Mouse (Mus musculus) embryo, embryonic 11 days (tissue): ENCODE results near the gene Pgam1.
"Not testable (repeated sequence)": the region's sequence is repeated elsewhere in the genome, so short reads cannot be mapped to it uniquely, and the experiment has no call there.

Source experiments
- DNase-seq: peaks from one replicate; pipeline ENCODE4 v3.0.0-alpha.2; 2015

Gene Pgam1

GRCm38 (mm10) chr19:41912121-41913080 is 678 bp downstream of the Pgam1 start:
- peak; percentile 44 for DNase-seq

GRCm38 (mm10) chr19:41913774-41914591 is 2.3 kb downstream of the Pgam1 start:
- DNase-seq = no peak

GRCm38 (mm10) chr19:41914592-41914882 is 2.8 kb downstream of the Pgam1 start:
- not testable (repeated sequence) for DNase-seq

- DNase-seq = no peak
Measured at GRCm38 (mm10) chr19:41915294-41915693, 3.6 kb downstream of the Pgam1 start.

- DNase-seq = no peak
Measured at GRCm38 (mm10) chr19:41916853-41917252, 5.1 kb downstream of the Pgam1 start.

- DNase-seq = no peak
Measured at GRCm38 (mm10) chr19:41919471-41919870, 7.7 kb downstream of the Pgam1 start.

- DNase-seq = no peak
Measured at GRCm38 (mm10) chr19:41920412-41921067, 8.8 kb downstream of the Pgam1 start.

GRCm38 (mm10) chr19:41932686-41933085 is 21.0 kb downstream of the Pgam1 start:
- peak; percentile 31 for DNase-seq

- DNase-seq = peak; percentile 99
Measured at GRCm38 (mm10) chr19:41933179-41934086, 21.7 kb downstream of the Pgam1 start, which contains the start of the genes Exosc1 and Zdhhc16. Gene Exosc1, minus strand, starts transcription at chr19:41933423. Gene Zdhhc16, plus strand, starts transcription at chr19:41933480.

GRCm38 (mm10) chr19:41934124-41934523 is 22.4 kb downstream of the Pgam1 start:
- DNase-seq = peak; percentile 13

GRCm38 (mm10) chr19:41935921-41936320 is 24.2 kb downstream of the Pgam1 start:
- no peak for DNase-seq

- no peak for DNase-seq
Measured at GRCm38 (mm10) chr19:41938539-41938938, 26.8 kb downstream of the Pgam1 start.

- no peak for DNase-seq
Measured at GRCm38 (mm10) chr19:41943841-41944240, 32.1 kb downstream of the Pgam1 start.

- DNase-seq = peak; percentile 20
Measured at GRCm38 (mm10) chr19:41952287-41952686, 40.6 kb downstream of the Pgam1 start.

- no peak for DNase-seq
Measured at GRCm38 (mm10) chr19:41953574-41953973, 41.9 kb downstream of the Pgam1 start.
